Mouse (Mus musculus) small intestine, adult 2 months (tissue): ENCODE results near the gene Gm4858.

Experiments
- CTCF ChIP-seq: fragments of 200-500 bp; IDR thresholded peaks from 2 replicates; pipeline ENCODE4 v1.5.1; 2012; ENCODE audit warnings: low read depth, mild to moderate bottlenecking, control low read depth, inconsistent platforms, low read length, moderate library complexity, mixed read lengths; ENCODE audit not compliant: insufficient replicate concordance, insufficient read length; ENCODE audit errors: extremely low read depth
- POLR2A ChIP-seq: fragments of 200-500 bp; IDR thresholded peaks from 2 replicates; pipeline ENCODE4 v1.6.1; 2012; ENCODE audit warnings: low read depth, mild to moderate bottlenecking, control low read depth, inconsistent platforms, low read length, moderate library complexity

DNA sequence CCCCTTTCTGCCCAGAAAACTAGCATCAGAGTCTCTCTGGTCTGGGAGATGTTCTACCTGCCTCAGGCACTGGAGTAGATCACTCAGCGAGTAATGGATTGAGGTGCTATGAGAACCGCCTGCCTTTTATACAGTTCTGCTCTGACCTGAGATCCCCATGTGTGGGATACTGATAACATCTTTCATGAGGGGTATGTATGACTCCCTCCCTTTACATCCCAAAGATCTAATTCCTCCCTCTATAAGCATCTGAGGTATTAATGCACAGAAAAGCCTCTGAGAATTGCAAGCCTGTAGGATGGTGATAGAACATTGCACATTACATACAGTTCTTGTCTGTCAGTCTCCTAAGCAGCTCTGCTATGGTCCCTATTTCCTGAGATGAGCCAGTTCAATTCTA lies 49.7 kb upstream of the Gm4858 start, which contains the start of gene Lce1m:
- TF ChIP-seq CTCF (no peak), POLR2A (no peak)
